Mouse (Mus musculus) granulocyte monocyte progenitor cell, adult 5-6 weeks (primary cell): Measurements from ENCODE around the gene Rpl3. TPM values are rescaled to one million over a fixed set of nuclear protein-coding genes. Genes with fewer than 3 reads are reported as not detected.
"Not testable (repeated sequence)": the region's sequence is repeated elsewhere in the genome, so short reads cannot be mapped to it uniquely, and the experiment has no call there.

Experiments used
- ATAC-seq: replicated peaks from 2 replicates; pipeline ENCODE4 v1.8.0; 2016; ENCODE audit warnings: mild to moderate bottlenecking, moderate TSS enrichment, inconsistent platforms; ENCODE audit not compliant: poor library complexity, severe bottlenecking
- total RNA-seq, 2 experiments: library from RNA; stranded (forward) in 1 of 2; stranded (reverse) in 1 of 2; fragments of 200-712, 200-1000 nt in 1 of 2; fragments of >200 nt in 1 of 2; fragmentation: Nextera tagmentation in 1 of 2; gene quantifications; 2 replicates each; pipeline ENCODE4 v1.2.3; 2014 to 2017

Gene Rpl3
- total RNA-seq (2014; fragmentation: Nextera tagmentation) (2,307 and 2,508 TPM in 2 replicates), total RNA-seq (2017) (3,100 and 3,113 TPM in 2 replicates)

DNA sequence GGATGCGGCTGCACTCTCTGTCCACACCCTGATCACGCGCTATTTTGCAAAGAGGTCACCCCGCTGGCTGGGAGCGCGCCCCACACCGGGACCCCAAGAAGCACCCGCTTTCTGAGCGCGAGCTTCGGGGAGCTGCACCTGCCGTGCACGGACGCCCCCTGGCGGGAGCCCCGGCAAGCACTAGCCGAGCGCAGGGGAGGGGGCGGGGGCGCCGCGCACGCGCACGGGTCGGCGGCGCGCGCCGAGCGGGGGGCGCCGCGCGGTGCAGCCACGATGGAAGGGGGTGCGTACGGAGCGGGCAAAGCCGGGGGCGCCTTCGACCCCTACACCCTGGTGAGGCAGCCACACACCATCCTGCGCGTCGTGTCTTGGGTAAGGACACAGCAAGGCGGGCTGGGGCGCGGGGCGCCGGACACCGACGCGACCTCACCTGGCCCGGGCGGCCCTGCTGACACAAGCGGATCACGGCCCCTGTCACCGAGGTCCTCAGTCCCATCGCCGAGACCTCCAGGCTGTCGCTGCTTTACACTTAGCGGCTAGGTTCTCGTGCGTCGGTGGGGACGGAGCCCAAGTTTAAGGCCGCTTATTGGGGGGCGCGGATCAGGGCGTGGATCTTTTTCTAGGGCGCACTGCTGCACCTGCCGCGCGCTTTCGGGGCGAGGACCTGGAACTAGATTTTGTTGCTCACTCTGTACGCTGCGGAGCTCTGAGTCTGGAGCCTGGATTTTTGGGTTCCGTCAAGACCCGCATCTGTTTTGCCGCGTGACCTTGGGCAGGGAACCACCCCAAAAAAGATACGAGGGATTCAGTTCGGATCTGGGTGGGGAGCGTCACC lies at the start of gene Rpl3, which contains the start of gene Syngr1:
Gene Rpl3 (minus strand): TSS at position 748 of the 835 bp plus-strand sequence.
Gene Syngr1 (plus strand): TSS at position 214 of the 835 bp plus-strand sequence.
- ATAC-seq: peak; percentile 81

DNA sequence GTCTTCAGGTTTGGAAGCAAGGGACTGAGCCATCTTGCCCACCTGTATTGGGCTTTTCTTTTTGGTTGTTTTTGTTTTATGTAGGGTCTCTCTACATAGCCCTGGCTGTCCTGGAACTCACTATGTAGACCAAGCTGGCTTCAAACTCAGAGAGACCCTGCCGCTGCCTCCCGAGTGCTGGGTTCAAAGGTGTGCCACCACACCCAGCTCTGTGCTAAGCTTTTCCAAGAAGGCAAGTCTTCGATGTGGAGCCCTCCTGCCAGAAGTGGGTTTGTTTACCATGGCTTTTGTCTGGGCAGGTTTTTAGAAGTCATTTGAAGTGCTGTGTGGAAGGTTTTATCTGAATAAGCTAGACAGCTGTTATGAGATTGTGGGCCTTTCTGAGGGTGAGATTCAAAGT lies 49.2 kb upstream of the Rpl3 start:
- ATAC-seq: no peak

DNA sequence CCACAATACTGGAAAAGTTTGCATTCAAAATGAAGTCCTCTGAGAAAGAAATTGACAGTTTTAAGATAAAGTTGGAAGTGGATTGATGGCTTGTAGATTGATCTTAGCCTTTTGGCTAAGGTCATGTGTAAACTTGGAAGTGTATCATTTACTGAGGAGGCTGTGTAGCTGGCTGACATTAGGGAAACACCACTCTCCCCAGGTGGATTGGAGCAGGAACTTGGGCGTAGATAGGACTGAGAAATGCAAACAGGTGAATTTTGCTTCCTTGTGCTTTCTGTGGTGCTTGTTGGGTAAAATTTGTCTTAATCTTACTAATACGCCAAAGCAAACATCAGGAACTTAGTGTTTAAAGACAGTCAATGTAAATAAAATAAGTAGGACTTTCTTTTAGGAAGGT lies 48.6 kb upstream of the Rpl3 start:
- ATAC-seq: no peak

DNA sequence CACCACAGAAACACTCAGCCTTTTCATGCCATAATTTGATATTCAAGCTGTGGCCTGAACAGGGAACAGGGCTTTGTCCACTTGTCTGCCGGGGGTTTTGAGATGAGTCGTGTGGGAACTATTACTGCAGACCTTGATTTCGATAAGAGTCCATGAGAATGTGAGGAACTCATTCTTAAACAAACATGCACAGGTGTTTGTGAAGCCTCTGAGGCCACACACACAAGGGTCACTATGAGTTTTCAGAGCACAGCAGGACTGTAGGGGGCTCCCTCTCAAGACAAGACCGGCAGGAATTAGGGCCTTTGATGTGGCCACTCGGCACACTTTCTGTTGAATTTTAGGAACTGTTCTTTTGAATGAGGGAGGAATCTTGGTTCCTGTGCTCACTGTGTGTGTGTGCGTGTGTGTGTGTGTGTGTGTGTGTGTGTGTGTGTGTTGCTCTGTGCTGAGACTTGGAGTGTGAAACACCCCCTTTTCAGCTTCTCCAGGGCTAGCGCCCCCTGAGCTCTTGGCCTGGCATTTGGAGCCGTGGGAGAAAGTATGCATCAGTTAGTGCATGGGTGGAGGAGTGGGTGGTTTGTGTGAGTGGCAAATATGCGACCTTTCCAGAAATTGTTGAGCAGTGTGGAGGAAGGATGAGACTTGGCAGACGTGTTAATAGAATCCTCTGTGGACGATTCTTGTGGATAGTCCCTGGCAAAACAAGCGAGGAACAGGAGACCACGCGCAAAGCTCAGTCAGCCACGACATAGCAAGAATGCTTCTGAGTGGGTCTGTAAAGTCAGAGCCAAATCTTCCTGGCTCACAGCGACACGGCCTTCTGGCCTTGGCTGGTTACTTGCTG lies 46.5 kb upstream of the Rpl3 start:
- no peak for ATAC-seq

DNA sequence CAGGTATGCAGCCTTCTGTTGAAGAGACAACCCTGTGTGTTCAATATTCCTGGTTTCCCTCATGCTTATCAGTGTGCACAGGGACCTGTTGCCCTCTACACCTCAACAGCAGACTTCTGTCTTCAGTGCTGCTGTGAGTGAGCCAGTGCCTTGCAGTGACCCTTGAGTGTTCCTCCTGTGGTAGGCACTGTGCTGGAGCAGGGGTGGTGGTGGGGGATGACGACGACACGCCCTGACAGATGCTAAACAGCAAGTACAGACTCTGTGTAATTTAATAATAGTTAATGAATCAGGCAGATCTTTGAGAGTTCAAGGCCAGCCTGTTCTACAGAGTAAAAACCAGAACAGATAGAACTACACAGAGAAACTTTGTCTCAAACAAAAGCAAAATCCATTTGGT lies 45.0 kb upstream of the Rpl3 start:
- no peak for ATAC-seq

DNA sequence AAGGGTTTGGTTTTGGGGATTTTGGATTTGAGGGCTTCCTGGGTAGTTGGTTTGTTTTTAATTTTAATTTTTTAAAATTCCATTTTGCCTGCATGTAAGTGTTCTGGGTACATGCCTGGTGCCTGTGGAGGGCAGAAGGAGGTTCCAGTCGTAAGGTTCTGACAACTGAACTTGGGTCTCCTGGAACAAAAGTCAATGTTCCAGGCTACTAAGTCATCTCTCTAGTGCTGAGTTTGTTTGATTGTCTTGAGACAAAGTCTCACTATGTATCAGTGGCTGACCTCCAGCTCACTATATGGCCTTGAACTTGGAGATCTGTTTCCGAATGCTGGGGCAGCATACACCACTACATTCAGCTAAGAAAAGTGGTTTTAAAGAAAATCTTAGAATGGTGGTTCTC lies 43.8 kb upstream of the Rpl3 start:
- no peak for ATAC-seq

DNA sequence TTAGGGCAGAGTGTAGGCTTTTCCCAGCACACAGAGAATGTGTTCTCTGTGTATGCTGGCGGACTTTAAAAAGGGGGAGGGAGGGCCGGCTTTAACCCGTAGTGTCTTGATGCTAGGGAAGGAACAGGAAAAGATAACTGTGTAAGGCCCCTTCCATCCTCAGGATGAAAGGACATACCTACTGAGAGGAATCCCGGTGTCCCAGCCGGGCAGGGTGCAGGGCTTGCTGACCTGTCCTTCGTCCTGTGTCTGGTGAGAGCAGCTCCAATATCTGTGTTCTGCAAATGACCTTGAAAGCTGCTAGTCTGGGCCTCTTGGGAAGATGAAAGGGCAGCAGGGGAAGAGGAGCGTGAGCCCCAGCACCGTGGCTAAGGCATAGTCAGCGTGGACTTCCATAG lies 42.8 kb upstream of the Rpl3 start:
- ATAC-seq: no peak

DNA sequence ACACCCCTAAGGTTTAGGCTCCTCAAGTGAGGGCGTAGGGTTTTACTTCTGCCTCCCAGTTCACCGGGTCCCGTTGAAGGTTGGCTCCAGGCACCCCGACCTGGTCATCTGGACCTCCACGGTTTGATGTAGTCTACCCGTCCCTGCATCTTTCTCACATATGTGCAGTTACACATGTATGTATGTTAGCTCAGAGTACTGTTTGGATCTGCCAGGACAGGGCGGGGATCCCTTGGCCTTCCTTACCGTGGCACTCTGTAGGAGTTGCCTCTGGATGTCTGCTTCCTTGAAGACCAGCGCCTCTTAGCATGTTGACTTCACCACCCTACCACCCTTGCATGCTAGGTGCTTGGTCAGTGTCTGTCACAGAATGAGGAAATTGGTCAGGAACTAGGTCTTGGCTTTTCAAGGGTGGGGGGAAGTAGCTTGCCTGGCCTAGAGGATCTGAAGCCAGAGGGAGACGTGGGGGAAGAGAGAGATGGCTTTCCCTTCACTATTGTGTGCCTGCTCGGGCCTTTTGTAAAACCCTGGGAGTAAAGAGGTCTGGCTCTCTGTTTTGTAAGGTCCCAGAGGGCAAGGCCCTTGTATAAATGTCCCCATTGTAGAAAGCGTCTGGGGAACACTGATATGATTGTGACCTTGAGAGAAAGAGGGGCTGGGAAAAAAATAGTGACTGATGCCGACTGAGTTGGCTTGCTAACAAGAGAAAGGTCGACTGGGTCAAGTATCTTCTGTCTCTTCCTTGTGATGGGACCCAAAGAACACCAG lies 42.2 kb upstream of the Rpl3 start:
- peak; percentile 79 for ATAC-seq

DNA sequence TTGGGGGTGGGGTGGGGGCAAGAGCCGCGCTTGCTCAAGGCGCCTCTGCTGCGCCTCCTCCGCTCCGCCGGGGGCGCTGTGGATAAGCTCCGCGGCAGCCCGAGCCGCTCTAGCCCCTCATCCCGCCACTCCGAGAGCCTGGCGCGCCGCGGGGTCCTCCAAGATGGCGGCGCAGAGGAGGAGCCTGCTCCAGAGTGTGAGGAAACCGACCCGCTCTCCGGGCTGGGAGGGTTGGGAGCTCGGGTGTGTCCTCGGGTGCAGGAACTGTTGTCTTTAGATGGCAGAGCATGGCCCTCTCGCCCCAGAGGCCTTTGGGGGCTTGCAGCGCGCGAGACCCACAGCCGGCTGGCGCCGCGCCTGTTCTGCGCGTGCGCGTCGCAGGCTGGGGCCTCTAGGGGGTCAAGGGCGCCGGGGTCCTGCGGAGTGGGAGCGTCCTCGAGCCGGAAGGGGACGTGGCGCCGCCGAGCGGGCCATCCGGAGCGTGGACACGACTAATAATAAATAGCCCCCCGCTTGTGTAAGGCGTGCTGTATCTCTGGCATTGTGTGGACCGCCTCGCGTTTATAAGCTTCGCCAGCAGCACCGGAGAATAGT lies 41.4 kb upstream of the Rpl3 start, which contains the start of gene Tab1:
Gene Tab1 (plus strand): TSS at position 135 of the 594 bp plus-strand sequence.
- ATAC-seq: peak; percentile 89

DNA sequence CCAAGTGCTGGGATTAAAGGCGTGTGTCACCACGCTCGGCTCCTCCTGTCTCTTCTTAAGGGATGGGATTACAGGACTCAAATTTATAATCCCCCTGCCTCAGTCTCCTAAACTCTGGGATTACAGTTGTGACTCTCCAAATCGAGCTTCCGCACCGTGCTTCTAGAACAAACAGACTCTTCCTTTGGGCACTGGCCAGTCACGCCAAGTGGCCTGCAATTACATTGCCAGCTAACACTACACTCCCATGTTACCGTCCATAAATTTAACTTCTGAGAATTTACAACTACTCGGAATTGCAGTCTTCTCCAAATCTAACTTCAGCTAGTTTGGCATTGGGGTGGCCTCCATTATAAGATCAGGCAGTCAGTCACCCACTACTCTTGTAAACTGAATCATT lies 40.8 kb upstream of the Rpl3 start:
- ATAC-seq: no peak

DNA sequence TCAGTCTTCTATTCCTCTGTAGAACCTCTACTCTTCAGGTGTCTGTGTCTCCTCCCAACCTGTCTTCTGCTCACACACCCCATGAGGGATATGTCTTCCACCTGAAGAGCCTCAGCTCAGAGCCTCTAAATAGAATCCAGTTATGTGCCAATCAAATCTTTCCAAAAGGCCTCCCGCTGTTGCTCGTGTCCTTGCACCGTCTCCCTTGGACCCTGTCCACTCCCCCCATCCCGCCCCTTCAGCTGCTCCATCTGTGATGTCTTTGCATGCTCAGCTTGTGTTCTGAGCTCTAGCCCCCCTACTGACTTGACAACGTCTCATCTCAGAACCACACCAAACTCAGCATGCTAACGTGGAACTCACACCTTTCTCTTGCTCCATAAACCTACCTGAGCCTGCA lies 39.8 kb upstream of the Rpl3 start:
- no peak for ATAC-seq

DNA sequence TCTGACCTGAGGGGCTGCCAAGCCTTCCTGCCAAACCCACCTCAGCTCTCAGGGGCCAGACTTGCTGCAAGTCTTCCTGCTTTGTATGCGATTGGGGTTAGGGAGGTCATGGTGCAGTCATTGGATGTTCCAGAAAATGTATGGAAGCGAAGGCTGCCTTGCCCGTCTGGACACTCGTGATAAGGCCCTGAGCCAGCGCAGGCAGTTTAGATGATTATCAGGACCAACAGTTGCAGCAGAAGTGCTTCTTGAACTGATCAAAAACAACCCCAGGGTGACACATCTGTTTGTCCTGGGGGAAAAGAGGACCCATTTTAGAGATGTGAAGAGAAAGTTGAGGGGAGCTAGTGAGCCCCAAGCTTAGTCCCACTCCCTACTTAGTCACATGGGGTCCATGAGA lies 39.0 kb upstream of the Rpl3 start:
- ATAC-seq: no peak

DNA sequence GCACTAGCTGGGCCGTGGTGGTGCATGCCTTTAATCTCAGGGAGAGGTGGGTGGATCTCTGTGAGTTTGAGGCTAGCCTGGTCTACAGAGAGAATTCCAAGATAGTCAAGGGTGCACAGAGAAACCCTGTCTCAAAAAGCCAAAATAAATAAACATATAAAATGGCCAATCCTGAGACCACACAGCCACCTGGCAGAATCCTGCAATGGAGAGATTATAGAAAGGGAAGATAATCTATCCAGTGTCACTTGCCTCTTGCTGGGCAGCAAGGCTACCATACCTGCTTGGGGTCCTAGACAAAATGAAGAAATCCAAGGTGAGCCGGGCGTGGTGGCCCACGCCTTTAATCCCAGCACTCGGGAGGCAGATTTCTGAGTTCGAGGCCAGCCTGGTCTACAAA lies 38.3 kb upstream of the Rpl3 start:
- ATAC-seq: no peak

DNA sequence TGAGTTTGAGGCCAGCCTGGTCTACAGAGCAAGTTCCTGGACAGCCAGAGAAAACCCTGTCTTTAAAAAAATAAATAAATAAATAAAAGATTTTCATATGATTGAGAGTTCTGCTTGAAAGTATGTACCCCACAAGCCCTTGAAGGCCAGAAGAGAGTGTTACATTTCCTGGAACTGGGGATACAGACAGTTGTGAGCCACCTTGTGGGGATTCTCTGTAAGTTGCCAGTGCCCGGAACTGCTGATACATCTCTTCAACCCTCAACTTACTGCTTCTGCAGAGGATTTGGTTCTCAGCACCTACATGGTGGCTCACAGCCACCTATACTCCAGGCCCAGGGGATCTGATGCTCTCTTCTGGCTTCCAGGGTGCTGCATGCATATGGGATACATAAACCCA lies 35.5 kb upstream of the Rpl3 start:
- ATAC-seq: 0 out of 2 replicates have a peak, but pooled peaks have one; percentile 55

DNA sequence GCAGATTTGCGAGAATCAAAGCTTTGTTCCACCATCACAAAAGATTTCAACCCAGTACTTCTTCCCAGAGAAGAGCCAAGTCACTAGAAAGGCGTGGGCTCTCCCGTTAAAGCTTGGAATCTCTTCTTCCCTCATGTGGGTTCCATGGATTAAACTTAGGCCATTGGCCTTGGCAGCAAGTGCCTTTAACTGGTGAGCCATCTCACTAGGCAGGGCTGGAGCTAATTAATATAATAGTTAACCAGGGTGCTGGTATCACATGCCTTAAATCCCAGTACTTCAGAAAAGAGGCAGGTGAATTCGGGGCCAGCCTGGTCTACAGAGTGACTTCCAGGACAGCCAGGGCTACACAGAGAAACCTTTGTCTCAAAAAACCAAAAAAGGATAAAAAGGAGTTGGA lies 33.0 kb upstream of the Rpl3 start:
- no peak for ATAC-seq

DNA sequence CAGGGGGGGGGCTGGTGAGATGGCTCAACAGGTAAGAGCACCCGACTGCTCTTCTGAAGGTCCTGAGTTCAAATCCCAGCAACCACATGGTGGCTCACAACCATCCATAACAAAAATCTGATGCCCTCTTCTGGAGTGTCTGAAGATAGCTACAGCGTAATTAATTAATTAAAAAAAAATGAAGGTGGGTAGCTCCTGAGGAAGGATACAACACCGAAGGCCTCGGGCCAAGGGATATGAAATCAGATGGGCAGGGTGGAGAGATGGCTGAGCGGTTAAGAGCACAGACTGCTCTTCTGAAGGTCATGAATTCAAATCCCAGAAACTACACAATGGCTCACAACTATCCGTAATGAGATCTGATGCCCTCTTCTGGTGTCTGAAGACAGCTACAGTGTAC lies 30.8 kb upstream of the Rpl3 start:
- ATAC-seq: not testable (repeated sequence)

DNA sequence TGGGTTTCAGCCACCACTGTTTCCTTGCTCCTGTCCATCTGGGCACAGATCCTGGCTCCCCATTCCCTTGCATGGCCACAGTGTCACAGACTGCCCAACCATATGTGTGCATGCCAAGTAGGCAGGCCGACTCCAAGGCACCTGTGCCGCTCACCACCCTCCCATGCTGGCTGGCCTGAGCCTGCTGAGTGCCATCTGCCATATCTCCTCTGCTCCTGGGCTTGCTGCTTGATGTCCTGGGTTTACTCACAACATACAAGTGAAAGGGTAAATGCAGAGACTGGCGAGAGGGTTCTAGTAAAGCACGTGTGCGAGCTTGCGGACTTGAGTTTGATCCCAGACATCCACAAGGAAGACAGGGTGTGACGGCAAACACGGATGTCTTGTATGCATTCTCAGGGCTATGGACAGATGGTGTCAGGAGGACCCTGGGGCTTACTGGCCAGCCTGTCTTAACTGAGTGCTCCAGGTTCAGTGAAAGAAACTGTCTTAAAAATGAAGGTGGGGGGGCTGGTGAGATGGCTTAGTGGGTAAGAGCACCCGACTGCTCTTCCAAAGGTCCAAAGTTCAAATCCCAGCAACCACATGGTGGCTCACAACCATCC lies 30.2 kb upstream of the Rpl3 start:
- ATAC-seq: no peak

DNA sequence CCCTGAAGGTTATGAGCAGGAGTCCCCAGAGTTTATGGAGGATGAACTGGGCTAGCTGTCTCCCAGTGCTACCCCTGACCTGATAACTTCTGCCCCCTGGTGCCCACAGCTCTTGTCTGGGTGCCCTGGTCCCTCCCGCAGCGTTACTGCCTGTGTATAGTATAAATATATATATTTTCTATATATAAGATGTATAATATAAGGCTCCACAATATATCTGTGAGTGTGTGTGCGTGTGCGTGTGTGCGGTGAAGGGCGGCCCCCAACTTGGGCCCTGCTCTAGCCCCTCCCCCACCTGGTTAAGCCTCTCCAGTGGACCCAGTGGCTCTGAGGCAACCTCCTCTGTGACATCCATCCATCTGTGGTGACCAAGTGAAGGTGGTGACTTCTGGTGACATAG lies 27.4 kb upstream of the Rpl3 start:
- ATAC-seq: no peak

DNA sequence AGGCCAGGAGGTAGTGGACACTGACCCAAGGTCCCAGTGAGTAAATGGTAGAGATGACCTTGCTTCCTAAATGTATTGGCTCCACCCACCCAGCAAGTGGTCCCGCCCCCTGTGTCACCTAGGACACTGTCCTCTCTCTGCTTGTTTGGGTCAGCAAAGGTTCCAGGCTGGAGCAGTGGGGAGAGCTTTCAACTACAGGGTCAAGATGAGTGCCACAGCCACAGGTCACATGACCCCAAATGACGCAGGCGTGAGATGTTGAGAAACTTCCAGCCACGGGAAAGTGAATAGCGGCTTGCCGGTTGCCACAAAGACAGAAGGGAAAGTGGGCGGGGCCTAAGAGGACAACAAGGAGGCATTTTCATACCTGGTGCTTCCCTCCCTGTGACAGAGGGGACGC lies 25.5 kb upstream of the Rpl3 start:
- peak; percentile 75 for ATAC-seq
